ENCODE assay signal across 9 mouse cellular contexts in genomic region chr11:19009536-19010395, GRCm38 (mm10). TPM values are rescaled to one million over a fixed set of nuclear protein-coding genes. Genes with fewer than 3 reads are reported as not detected.
A peak's percentile ranks its signal among the peaks of the same experiment; 100 is the strongest.
DNase-seq lines count a peak whose midpoint lies in the region; ATAC-seq lines count a peak whose summit lies in the region.
"Had no signal": no experiment of that assay in that cellular context is flagged by ENCODE, and none has a peak within 500 bp of the region (broad histone marks: within the 10 kb centered on the region; RNA-seq: fewer than 3 reads in every experiment).

No protein-coding gene starts in this region.

- H3K36me3 ChIP-seq in heart, embryonic 16.5 days (ENCODE audit: control insufficient read depth, insufficient read depth), result peaks cover 4% of the 10 kb centered on the region; the same call in 1 of the 2 replicates
- no peaks in the 10 kb centered on the region for H3K36me3 ChIP-seq in midbrain, embryonic 13.5 days

- peak overlapping the region; percentile 89 for H3K4me2 ChIP-seq in heart, embryonic 16.5 days (ENCODE audit: low read depth, low read length)
- H3K4me2 ChIP-seq in midbrain, embryonic 13.5 days (replicated peaks), result peak overlapping the region; percentile 47

- H3K27ac ChIP-seq in heart, embryonic 16.5 days (ENCODE audit: low read length), result peak overlapping the region; percentile 87
- H3K27ac ChIP-seq in midbrain, embryonic 13.5 days, result peak overlapping the region; percentile 62; the same call in 1 of the 2 replicates

- no peaks in the 10 kb centered on the region for H3K27me3 ChIP-seq in heart, embryonic 16.5 days (ENCODE audit: control insufficient read depth, insufficient read depth, low read length)
- H3K27me3 ChIP-seq in midbrain, embryonic 13.5 days, result peaks cover 54% of the 10 kb centered on the region
- H3K27me3 ChIP-seq: CH12.LX had no signal

- H3K4me3 ChIP-seq in heart, embryonic 16.5 days (ENCODE audit: low read length), result peak overlapping the region; percentile 45
- peak overlapping the region; percentile 22 for H3K4me3 ChIP-seq in midbrain, embryonic 13.5 days (replicated peaks)

- 37% methylated on average over 17 of the region's 17 CpGs for WGBS in heart, embryonic 16.5 days
- 17% methylated on average over 17 of the region's 17 CpGs for WGBS in midbrain, embryonic 13.5 days

- no peaks in the 10 kb centered on the region for H3K9me3 ChIP-seq in heart, embryonic 16.5 days (replicated peaks; ENCODE audit: control insufficient read depth, low read length)
- no peaks in the 10 kb centered on the region for H3K9me3 ChIP-seq in midbrain, embryonic 13.5 days

- ATAC-seq in heart, embryonic 16.5 days (replicated peaks; ENCODE audit: extremely low read depth, insufficient read depth, low FRiP score), result no peak
- ATAC-seq in midbrain, embryonic 13.5 days, result no peak
- no peak for ATAC-seq in megakaryocyte progenitor cell, adult 5-6 weeks (replicated peaks; ENCODE audit: poor library complexity)

- peak overlapping the region; percentile 73 for H3K9ac ChIP-seq in heart, embryonic 16.5 days (ENCODE audit: low read length)
- H3K9ac ChIP-seq in midbrain, embryonic 13.5 days (replicated peaks), result peak overlapping the region; percentile 51; the same call in 1 of the 2 replicates

- H3K4me1 ChIP-seq in heart, embryonic 16.5 days (ENCODE audit: control insufficient read depth, insufficient read depth, low read length), result peaks cover 42% of the 10 kb centered on the region
- peaks cover 75% of the 10 kb centered on the region for H3K4me1 ChIP-seq in midbrain, embryonic 13.5 days (replicated peaks)

- peak; percentile 54 for DNase-seq in embryo, embryonic 10.5 days (ENCODE audit: low spot score)
- no peak for DNase-seq in embryo, embryonic 10 days (ENCODE audit: low spot score)
- peak; percentile 43 for DNase-seq in embryo, embryonic 9.5 days (ENCODE audit: extremely low spot score)
- DNase-seq in left cerebral cortex, adult 9 months (ENCODE audit: low spot score in 2 of 2), result no peak
- DNase-seq in gastrocnemius, postnatal 10 days, result no peak

RNA-seq across cellular contexts. Expression of gene Meis1, which starts 9.0 kb away (rescaled TPM):
- 59.8 and 61.6 TPM in 2 replicates for polyA plus RNA-seq in heart, embryonic 16.5 days (2015; fragmentation: Nextera tagmentation; extraction: Ambion mirVana)
- polyA plus RNA-seq in midbrain, embryonic 13.5 days (2015; fragmentation: Nextera tagmentation; extraction: Ambion mirVana), result 43.4 and 45.1 TPM in 2 replicates
- total RNA-seq in gastrocnemius, postnatal 10 days (2021), result 1 to 10 TPM; 6.0 to 7.1 TPM
- total RNA-seq in megakaryocyte progenitor cell, adult 5-6 weeks (2015), result 12.7 and 24.6 TPM in 2 replicates
- total RNA-seq in megakaryocyte progenitor cell, adult 5-6 weeks (2017), result 13.0 and 26.3 TPM in 2 replicates

Comparison
In these comparisons a context has a peak if more than half of its experiments do, and no peak if none do; other contexts are left out.
1. DNase-seq: peak in embryo, embryonic 10.5 days (single experiment) and embryo, embryonic 9.5 days (single experiment); none in embryo, embryonic 10 days (single experiment), left cerebral cortex, adult 9 months (0 of 2) and gastrocnemius, postnatal 10 days (single experiment).